Mouse (Mus musculus): Measurements from ENCODE around the gene Lig1.

Gene Lig1

GRCm38 (mm10) chr7:13310493-13311199 is 33.6 kb downstream of the Lig1 start:
- no peak for DNase-seq (ENCODE audit: low spot score)

- DNase-seq (ENCODE audit: low spot score), result no peak
These were observed 34.3 kb downstream of the Lig1 start for GRCm38 (mm10) chr7:13311401-13311800.

- no peak for DNase-seq (ENCODE audit: low spot score)
These were observed 37.1 kb downstream of the Lig1 start for GRCm38 (mm10) chr7:13314095-13314597.

DNA sequence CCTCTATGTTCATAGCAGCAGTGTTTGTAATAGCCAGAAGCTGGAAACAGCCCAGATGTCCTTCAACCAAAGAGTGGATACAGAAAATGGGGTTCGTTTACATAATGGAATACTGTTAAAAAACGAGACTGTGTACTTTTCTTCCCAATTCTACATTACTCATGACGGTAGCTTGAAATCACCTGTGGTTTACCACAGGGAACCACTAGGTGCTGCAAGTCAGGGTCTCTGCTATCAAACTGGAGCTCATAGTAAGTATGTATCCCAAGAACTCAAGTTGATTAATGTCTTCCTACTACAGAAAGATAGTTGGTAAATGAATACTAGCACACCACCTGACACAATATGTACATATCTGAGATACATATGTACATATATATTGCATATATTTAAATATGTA is 44.3 kb downstream of the Lig1 start:
- no peak for DNase-seq (ENCODE audit: low spot score)

- no peak for DNase-seq (ENCODE audit: low spot score)
These were observed 47.2 kb downstream of the Lig1 start, which contains the start of gene Pla2g4c for GRCm38 (mm10) chr7:13324316-13324715. Pla2g4c (plus strand) TSS chr7:13324655.

DNA sequence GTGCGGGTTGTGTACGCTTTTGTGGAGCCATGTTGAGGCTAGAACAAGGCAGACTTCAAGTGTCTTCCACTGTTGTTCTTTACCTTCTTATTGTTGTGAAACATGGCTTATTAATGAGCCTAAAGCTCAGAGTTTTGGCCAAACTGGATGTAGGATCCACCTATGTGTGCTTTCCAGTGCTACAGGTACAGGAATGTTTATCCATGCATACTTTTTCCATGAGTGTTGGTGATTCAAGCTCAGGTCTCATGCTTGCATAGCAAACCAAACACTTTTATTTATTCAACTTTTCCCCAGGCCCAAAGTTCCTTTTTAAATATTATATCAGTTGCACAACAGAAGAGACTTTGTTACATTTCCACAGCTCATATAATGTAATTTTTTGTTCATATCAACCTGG is 53.5 kb downstream of the Lig1 start:
- no peak for DNase-seq (ENCODE audit: low spot score)

- no peak for DNase-seq (ENCODE audit: low spot score)
These were observed 78.9 kb downstream of the Lig1 start for GRCm38 (mm10) chr7:13355943-13356342.

All from retina, embryonic 14.5 days (tissue).